Mouse (Mus musculus): ENCODE measurements around the gene Rasgrp3. TPM values are rescaled to one million over a fixed set of nuclear protein-coding genes. Genes with fewer than 3 reads are reported as not detected.

Gene Rasgrp3
- 0.66 and 0.94 TPM in 2 replicates for polyA plus RNA-seq (2012; rRNA removed)

GRCm38 (mm10) chr17:75435599-75435998 lies at the start of gene Rasgrp3:
Gene Rasgrp3 (plus strand): TSS chr17:75435896.

GRCm38 (mm10) chr17:75551512-75552400 lies 116.1 kb downstream of the Rasgrp3 start, which contains the start of gene Fam98a:
Gene Fam98a (minus strand): TSS chr17:75551946.

Other genes with a start within 250 kb of the Rasgrp3 start
- 7.1 and 7.7 TPM in 2 replicates for gene Fam98a, start 116.0 kb downstream of the Rasgrp3 start, polyA plus RNA-seq (2012; rRNA removed)